Mouse (Mus musculus): Measurements from ENCODE around the gene Dlgap3. TPM values are rescaled to one million over a fixed set of nuclear protein-coding genes. Genes with fewer than 3 reads are reported as not detected.
A peak's percentile ranks its signal among the peaks of the same experiment; 100 is the strongest.

The Dlgap3 gene
- total RNA-seq, 1 experiment from 2014 or later, result not detected

- ATAC-seq (replicated peaks in 1 of 2; ENCODE audit: insufficient read depth in 1 of 2, low FRiP score in 2 of 2, low TSS enrichment in 1 of 2, low read depth in 1 of 2, poor library complexity in 2 of 2, severe bottlenecking in 2 of 2), result peak; percentile 74 to 84
Observed at GRCm38 (mm10) chr4:127235742-127236487, 66.9 kb downstream of the Dlgap3 start.

- no peak for ATAC-seq (replicated peaks in 1 of 2; ENCODE audit: insufficient read depth in 1 of 2, low FRiP score in 2 of 2, low TSS enrichment in 1 of 2, low read depth in 1 of 2, poor library complexity in 2 of 2, severe bottlenecking in 2 of 2)
Observed at GRCm38 (mm10) chr4:127236631-127237030, 67.6 kb downstream of the Dlgap3 start.

GRCm38 (mm10) chr4:127237271-127237670 is 68.3 kb downstream of the Dlgap3 start:
- no peak for ATAC-seq (replicated peaks in 1 of 2; ENCODE audit: insufficient read depth in 1 of 2, low FRiP score in 2 of 2, low TSS enrichment in 1 of 2, low read depth in 1 of 2, poor library complexity in 2 of 2, severe bottlenecking in 2 of 2)

GRCm38 (mm10) chr4:127242696-127243095 is 73.7 kb downstream of the Dlgap3 start:
- peak in 1 of 2 experiments; percentile 33; a peak in 1 of 4 replicates for ATAC-seq (replicated peaks in 1 of 2; ENCODE audit: insufficient read depth in 1 of 2, low FRiP score in 2 of 2, low TSS enrichment in 1 of 2, low read depth in 1 of 2, poor library complexity in 2 of 2, severe bottlenecking in 2 of 2)

- ATAC-seq (replicated peaks in 1 of 2; ENCODE audit: insufficient read depth in 1 of 2, low FRiP score in 2 of 2, low TSS enrichment in 1 of 2, low read depth in 1 of 2, poor library complexity in 2 of 2, severe bottlenecking in 2 of 2), result peak; percentile 94 to 97
Observed at GRCm38 (mm10) chr4:127243552-127243951, 74.5 kb downstream of the Dlgap3 start, which contains the start of gene Smim12. Smim12 (plus strand) TSS chr4:127243784.

GRCm38 (mm10) chr4:127243953-127244352 is 74.9 kb downstream of the Dlgap3 start:
- no peak; a peak in 1 of 4 replicates for ATAC-seq (replicated peaks in 1 of 2; ENCODE audit: insufficient read depth in 1 of 2, low FRiP score in 2 of 2, low TSS enrichment in 1 of 2, low read depth in 1 of 2, poor library complexity in 2 of 2, severe bottlenecking in 2 of 2)

- ATAC-seq (replicated peaks in 1 of 2; ENCODE audit: insufficient read depth in 1 of 2, low FRiP score in 2 of 2, low TSS enrichment in 1 of 2, low read depth in 1 of 2, poor library complexity in 2 of 2, severe bottlenecking in 2 of 2), result peak; percentile 96 to 97
Observed at GRCm38 (mm10) chr4:127249701-127250349, 80.8 kb downstream of the Dlgap3 start.

GRCm38 (mm10) chr4:127251963-127252585 is 83.1 kb downstream of the Dlgap3 start:
- peak; percentile 14 to 44; a peak in 2 of 4 replicates for ATAC-seq (replicated peaks in 1 of 2; ENCODE audit: insufficient read depth in 1 of 2, low FRiP score in 2 of 2, low TSS enrichment in 1 of 2, low read depth in 1 of 2, poor library complexity in 2 of 2, severe bottlenecking in 2 of 2)

GRCm38 (mm10) chr4:127256739-127257138 is 87.7 kb downstream of the Dlgap3 start:
- no peak for ATAC-seq (replicated peaks in 1 of 2; ENCODE audit: insufficient read depth in 1 of 2, low FRiP score in 2 of 2, low TSS enrichment in 1 of 2, low read depth in 1 of 2, poor library complexity in 2 of 2, severe bottlenecking in 2 of 2)

- no peak for ATAC-seq (replicated peaks in 1 of 2; ENCODE audit: insufficient read depth in 1 of 2, low FRiP score in 2 of 2, low TSS enrichment in 1 of 2, low read depth in 1 of 2, poor library complexity in 2 of 2, severe bottlenecking in 2 of 2)
Observed at GRCm38 (mm10) chr4:127258186-127258897, 89.3 kb downstream of the Dlgap3 start.

GRCm38 (mm10) chr4:127261601-127262000 is 92.6 kb downstream of the Dlgap3 start:
- no peak for ATAC-seq (replicated peaks in 1 of 2; ENCODE audit: insufficient read depth in 1 of 2, low FRiP score in 2 of 2, low TSS enrichment in 1 of 2, low read depth in 1 of 2, poor library complexity in 2 of 2, severe bottlenecking in 2 of 2)

GRCm38 (mm10) chr4:127263438-127264182 is 94.6 kb downstream of the Dlgap3 start:
- ATAC-seq (replicated peaks in 1 of 2; ENCODE audit: insufficient read depth in 1 of 2, low FRiP score in 2 of 2, low TSS enrichment in 1 of 2, low read depth in 1 of 2, poor library complexity in 2 of 2, severe bottlenecking in 2 of 2), result no peak

GRCm38 (mm10) chr4:127264183-127264554 is 95.2 kb downstream of the Dlgap3 start:
- no peak for ATAC-seq (replicated peaks in 1 of 2; ENCODE audit: insufficient read depth in 1 of 2, low FRiP score in 2 of 2, low TSS enrichment in 1 of 2, low read depth in 1 of 2, poor library complexity in 2 of 2, severe bottlenecking in 2 of 2)

- ATAC-seq (replicated peaks in 1 of 2; ENCODE audit: insufficient read depth in 1 of 2, low FRiP score in 2 of 2, low TSS enrichment in 1 of 2, low read depth in 1 of 2, poor library complexity in 2 of 2, severe bottlenecking in 2 of 2), result no peak
Observed at GRCm38 (mm10) chr4:127278451-127279001, 109.5 kb downstream of the Dlgap3 start.

GRCm38 (mm10) chr4:127279241-127279640 is 110.2 kb downstream of the Dlgap3 start:
- ATAC-seq (replicated peaks in 1 of 2; ENCODE audit: insufficient read depth in 1 of 2, low FRiP score in 2 of 2, low TSS enrichment in 1 of 2, low read depth in 1 of 2, poor library complexity in 2 of 2, severe bottlenecking in 2 of 2), result no peak
